Mouse (Mus musculus) spleen, adult 2 months (tissue): ENCODE measurements at regions not wholly inside any gene's neighbourhood (a gene's known extent, or its start where the extent isn't known, plus 50 kb on each side); places are given as distances from the start of the nearest gene placed in this dataset.

Experiments used
- CTCF ChIP-seq: fragments of 200-500 bp; IDR thresholded peaks from 2 replicates; pipeline ENCODE4 v1.5.1; 2011; ENCODE audit warnings: mild to moderate bottlenecking, inconsistent platforms; ENCODE audit not compliant: insufficient read depth, insufficient read length, insufficient replicate concordance; ENCODE audit errors: extremely low read depth
- POLR2A ChIP-seq: fragments of 200-500 bp; IDR thresholded peaks from 2 replicates; pipeline ENCODE4 v1.6.1; 2011; ENCODE audit warnings: low read depth, low read length, inconsistent platforms

DNA sequence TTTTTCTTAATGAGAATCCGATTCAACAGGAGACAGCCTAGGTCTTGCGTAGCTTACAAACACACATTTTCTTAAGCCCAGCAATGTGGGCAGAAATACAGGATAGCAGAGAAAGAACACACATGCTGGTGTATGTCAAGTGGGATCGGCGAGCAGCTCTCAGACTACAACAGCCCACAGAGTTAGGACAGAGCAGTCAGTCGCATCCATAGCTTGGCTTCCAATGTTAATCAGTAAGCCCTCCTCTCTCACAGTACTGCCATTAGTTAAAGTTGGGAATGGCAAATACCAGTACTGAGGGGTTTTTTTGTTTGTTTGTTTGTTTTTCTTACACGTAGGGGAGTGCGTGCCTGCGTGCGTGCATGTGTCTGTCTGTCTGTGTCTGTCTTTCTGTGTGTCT, 212.0 kb upstream of the Jarid2 start:
- no peak for TF ChIP-seq CTCF
- TF ChIP-seq POLR2A = no peak
